Mouse (Mus musculus) midbrain, embryonic 14.5 days (tissue): ENCODE measurements around the gene Ilvbl. TPM values are rescaled to one million over a fixed set of nuclear protein-coding genes. Genes with fewer than 3 reads are reported as not detected.

Experiments used
- ATAC-seq: fragments of 200-750 bp; cut with Nextera tagmentation; 2 replicates; pipeline ENCODE4 v1.8.0; 2017; ENCODE audit warnings: moderate number of reproducible peaks, moderate library complexity; ENCODE audit not compliant: low FRiP score, low TSS enrichment
- DNase-seq: peaks from one replicate; pipeline ENCODE4 v3.0.0-alpha.2; 2015
- H3K27ac ChIP-seq: fragments of 300-500 bp; sonication (generic); replicated peaks from 2 replicates; pipeline ENCODE4 v1.5.1; 2014; ENCODE audit warnings: mild to moderate bottlenecking, low read depth, low read length, moderate library complexity
- H3K27me3 ChIP-seq: fragments of 300-500 bp; sonication (generic); 2 replicates; pipeline ENCODE4 v1.6.1; 2014; ENCODE audit warnings: low read length, control low read depth, mixed read lengths; ENCODE audit not compliant: control insufficient read depth, insufficient read depth
- H3K36me3 ChIP-seq: fragments of 300-500 bp; sonication (generic); 2 replicates; pipeline ENCODE4 v1.6.1; 2014; ENCODE audit warnings: low read length, control low read depth; ENCODE audit not compliant: control insufficient read depth, insufficient read depth
- H3K4me1 ChIP-seq: fragments of 300-500 bp; sonication (generic); 2 replicates; pipeline ENCODE4 v1.6.1; 2014; ENCODE audit warnings: mild to moderate bottlenecking, antibody characterized with exemption, low read length, control low read depth; ENCODE audit not compliant: control insufficient read depth, insufficient read depth
- H3K4me2 ChIP-seq: fragments of 300-500 bp; sonication (generic); 2 replicates; pipeline ENCODE4 v1.6.1; 2014; ENCODE audit warnings: mild to moderate bottlenecking, low read length, moderate library complexity
- H3K4me3 ChIP-seq: fragments of 300-500 bp; sonication (generic); replicated peaks from 2 replicates; pipeline ENCODE4 v1.5.1; 2014; ENCODE audit warnings: low read depth, low read length
- H3K9ac ChIP-seq: fragments of 300-500 bp; sonication (generic); replicated peaks from 2 replicates; pipeline ENCODE4 v1.6.1; 2014; ENCODE audit warnings: mild to moderate bottlenecking, low read length, moderate library complexity
- H3K9me3 ChIP-seq: fragments of 300-500 bp; sonication (generic); 2 replicates; pipeline ENCODE4 v1.6.1; 2016; ENCODE audit warnings: low read length, control low read depth, mixed read lengths; ENCODE audit not compliant: control insufficient read depth
- WGBS: fragments of 180-500 bp; shearing (Covaris S2); extraction: QIAGEN DNeasy Blood & Tissue Kit; methylation state at CpG from one replicate; pipeline ENCODE4 v1.1.7; 2014; 5-methylcytosine and 5-hydroxymethylcytosine counted together
- polyA plus RNA-seq: library from polyadenylated mRNA; unstranded; fragments of >200 nt; fragmentation: Nextera tagmentation; extraction: Ambion mirVana; gene quantifications from 2 replicates; pipeline ENCODE4 v1.2.1, GENCODE M21; 2014

The Ilvbl gene
- polyA plus RNA-seq, 1 experiment from 2014 or later: 46.4 TPM

DNA sequence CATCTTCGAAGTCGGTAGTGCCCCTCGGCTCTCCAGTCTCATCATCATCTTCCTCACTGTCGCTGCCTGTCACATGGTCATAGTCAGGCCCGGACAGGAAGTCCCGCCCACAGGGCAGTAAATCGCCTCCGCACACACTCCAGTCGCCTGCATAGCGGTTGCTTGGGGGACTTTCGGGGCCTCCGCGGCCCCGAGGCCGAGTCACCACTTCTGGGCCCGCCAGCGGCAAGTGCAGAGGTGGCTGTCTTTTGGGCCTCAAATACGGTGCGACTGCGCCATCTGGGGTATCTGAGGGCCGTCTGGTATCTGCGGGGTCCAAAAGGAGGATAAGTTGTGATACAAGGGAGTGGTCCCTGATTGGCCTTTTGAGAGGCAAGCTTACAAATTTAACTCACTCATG is 11.5 kb downstream of the Ilvbl start:
- DNase-seq (no peak), ATAC-seq (no peak)
- Histone ChIP-seq H3K4me3 (no peak overlapping the region), H3K9me3 (no peaks in the 10 kb centered on the region), H3K27ac (no peak overlapping the region), H3K9ac (no peak overlapping the region), H3K4me1 (no peaks in the 10 kb centered on the region), H3K27me3 (no peaks in the 10 kb centered on the region), H3K36me3 (peaks cover 46% of the 10 kb centered on the region), H3K4me2 (no peak overlapping the region)
- 89% methylated on average over 22 of the region's 22 CpGs for WGBS

DNA sequence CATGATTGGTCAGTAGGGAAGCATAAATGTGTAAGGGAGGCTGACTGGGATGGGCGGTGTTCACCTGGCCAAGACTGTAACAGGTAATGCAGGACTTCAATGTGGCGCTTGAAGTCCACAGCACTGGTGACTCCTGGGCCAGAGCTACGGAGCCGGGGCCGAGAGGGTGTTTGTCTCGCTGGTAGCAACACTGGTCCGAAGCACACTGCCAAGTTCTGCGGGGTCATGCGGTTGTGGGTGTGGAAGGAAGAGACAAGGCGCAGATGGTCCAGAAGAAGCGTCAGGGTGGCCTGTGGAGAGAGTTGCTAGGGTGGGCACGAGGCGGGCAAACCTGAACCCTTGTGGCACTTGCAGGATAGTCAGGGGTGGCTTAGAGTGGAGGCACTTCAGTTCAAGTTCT is 11.9 kb downstream of the Ilvbl start:
- DNase-seq: no peak
- Histone ChIP-seq H3K9ac (no peak overlapping the region), H3K9me3 (no peaks in the 10 kb centered on the region), H3K36me3 (peaks cover 43% of the 10 kb centered on the region), H3K4me1 (no peaks in the 10 kb centered on the region), H3K4me3 (no peak overlapping the region), H3K4me2 (no peak overlapping the region), H3K27ac (no peak overlapping the region), H3K27me3 (no peaks in the 10 kb centered on the region)
- WGBS: 98% methylated on average over 13 of the region's 13 CpGs
- no peak for ATAC-seq

DNA sequence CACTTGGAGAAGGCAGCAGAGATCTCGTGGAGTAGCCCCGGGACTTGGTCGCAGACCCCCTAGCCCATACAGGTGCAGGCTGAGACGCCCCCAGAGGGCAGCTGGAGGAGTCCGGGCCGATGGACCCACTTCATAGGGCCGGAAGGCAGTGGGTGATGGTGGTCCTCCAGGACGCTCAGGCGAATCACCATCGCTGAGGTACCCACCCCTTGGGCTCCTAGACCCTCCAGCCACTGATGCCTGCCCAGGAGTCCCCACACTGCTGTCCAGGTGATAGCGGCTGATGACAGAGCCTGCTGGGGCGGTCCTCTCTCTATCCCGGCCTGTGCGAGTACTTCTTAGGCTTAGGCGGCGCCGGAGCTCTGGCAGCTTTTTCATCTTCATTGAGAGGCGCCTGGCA is 15.1 kb downstream of the Ilvbl start:
- WGBS: 95% methylated on average over 18 of the region's 18 CpGs
- peaks cover 21% of the 10 kb centered on the region for H3K36me3 ChIP-seq
- no peaks in the 10 kb centered on the region for H3K27me3 ChIP-seq
- H3K4me3 ChIP-seq: no peak overlapping the region
- H3K4me1 ChIP-seq: 0 out of 2 replicates have a peak, but pooled peaks cover 5% of the 10 kb centered on the region
- no peak overlapping the region for H3K4me2 ChIP-seq
- H3K9ac ChIP-seq: no peak overlapping the region
- DNase-seq (no peak), ATAC-seq (no peak)
- no peaks in the 10 kb centered on the region for H3K9me3 ChIP-seq
- H3K27ac ChIP-seq: no peak overlapping the region

DNA sequence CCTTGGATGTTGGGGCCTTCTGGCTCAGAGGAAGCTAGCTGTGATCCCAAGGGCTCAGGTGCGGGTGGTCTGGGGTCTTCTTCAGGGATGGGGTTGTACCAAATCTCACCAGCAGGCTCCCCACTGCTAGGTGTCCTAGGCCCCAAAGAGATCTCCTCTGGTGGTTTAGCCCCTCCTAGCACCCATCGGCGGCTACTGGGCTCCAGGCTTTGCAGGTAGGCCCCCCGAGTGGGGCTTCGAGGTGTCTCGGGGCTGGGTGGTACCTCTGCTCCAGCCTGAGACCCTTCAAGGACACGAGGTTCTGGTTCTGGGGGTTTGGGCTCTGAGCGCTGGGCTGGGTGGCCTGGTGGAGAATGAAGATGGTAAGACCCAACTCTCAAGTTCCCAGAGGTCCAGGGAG is 15.8 kb downstream of the Ilvbl start:
- no peak overlapping the region for H3K9ac ChIP-seq
- H3K36me3 ChIP-seq: peaks cover 19% of the 10 kb centered on the region
- no peak overlapping the region for H3K4me2 ChIP-seq
- H3K27me3 ChIP-seq: no peaks in the 10 kb centered on the region
- DNase-seq: no peak
- no peak overlapping the region for H3K27ac ChIP-seq
- ATAC-seq: no peak
- 94% methylated on average over 8 of the region's 8 CpGs for WGBS
- no peak overlapping the region for H3K4me3 ChIP-seq
- no peaks in the 10 kb centered on the region for H3K9me3 ChIP-seq
- 0 out of 2 replicates have a peak, but pooled peaks cover 5% of the 10 kb centered on the region for H3K4me1 ChIP-seq

DNA sequence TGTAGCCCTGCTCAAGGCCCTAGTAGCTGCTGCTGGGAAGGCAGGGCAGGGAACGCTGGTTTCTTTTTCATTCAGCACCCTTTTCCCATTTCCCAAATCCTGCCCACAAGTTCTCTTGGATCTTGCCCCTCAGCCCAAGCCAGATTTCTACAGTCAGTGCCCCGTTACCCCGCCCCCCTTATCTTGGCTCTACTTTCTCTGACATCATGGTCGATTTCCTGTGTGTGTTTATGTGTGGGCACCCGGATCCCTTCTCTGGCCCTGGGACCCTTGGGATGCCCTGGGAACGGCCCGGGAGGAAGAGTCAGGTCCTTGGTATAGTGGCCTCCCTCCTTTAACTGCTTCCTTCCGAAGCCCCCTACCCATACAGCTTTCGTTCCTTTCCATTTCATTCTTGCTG is 16.6 kb downstream of the Ilvbl start:
- no peak overlapping the region for H3K27ac ChIP-seq
- H3K27me3 ChIP-seq: no peaks in the 10 kb centered on the region
- 0 out of 2 replicates have a peak, but pooled peaks cover 5% of the 10 kb centered on the region for H3K4me1 ChIP-seq
- H3K9ac ChIP-seq: 0 out of 2 replicates have a peak overlapping the region, but pooled peaks have one; percentile 60
- 46% methylated on average over 9 of the region's 9 CpGs for WGBS
- H3K36me3 ChIP-seq: peaks cover 12% of the 10 kb centered on the region; the same call in 1 of the 2 replicates
- DNase-seq: peak; percentile 0
- ATAC-seq: no peak
- no peaks in the 10 kb centered on the region for H3K9me3 ChIP-seq
- H3K4me3 ChIP-seq: peak overlapping the region; percentile 46
- peak overlapping the region; percentile 76 for H3K4me2 ChIP-seq

DNA sequence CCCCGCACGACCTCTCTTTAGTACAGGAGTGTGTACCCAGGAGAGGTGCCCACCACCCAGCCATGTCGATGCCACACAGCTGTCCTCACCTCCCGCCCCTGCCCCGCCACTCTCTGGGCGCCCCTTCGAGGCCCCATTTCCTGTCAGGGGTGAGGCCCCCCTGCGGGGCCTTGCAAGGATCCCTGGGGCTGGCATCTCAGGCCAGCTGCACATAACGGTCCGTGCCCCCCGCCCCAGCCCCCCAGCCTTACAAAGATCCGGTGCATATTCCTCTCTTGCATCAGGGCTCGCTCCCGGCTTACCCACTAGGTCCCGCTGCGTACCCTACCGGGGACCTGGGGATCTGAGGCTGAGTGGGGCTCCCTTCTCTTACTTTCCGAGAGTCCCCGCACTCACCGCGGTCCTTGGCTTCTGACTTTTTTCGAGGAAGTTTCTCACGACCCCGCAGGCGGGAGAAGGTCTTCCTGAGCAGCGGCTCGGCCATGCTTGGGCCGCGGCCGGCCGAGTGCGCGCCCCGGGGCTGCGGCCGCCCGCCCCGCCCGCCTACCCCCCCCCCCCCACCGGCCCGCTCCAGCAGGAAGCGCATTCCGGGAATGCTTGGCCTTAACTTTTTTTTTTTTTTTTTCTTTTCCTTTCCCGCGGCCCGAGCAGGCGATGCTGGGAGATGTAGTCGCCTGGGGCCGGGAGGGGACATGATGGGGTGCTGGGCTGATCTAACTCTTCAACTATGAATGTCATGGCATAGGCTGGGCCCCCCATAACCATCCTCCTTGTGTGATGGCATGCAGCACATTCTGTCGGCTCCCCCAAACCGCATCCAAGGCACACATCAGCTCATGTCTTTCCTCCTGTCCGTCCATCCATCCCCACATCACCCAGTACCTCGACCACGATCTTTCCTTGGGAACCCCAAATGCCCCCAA is 17.5 kb downstream of the Ilvbl start, which contains the start of gene Syde1:
TSS of gene Syde1 (minus strand) at position 559 of the 923 bp plus-strand sequence.
- no peaks in the 10 kb centered on the region for H3K9me3 ChIP-seq
- ATAC-seq: peak; percentile 44; the same call in 1 of the 2 replicates
- peak within 1 kb of the TSS; percentile 60 for H3K9ac ChIP-seq
- H3K36me3 ChIP-seq: peaks cover 4% of the 10 kb centered on the region; the same call in 1 of the 2 replicates
- H3K4me1 ChIP-seq: 0 out of 2 replicates have a peak, but pooled peaks cover 5% of the 10 kb centered on the region
- peak within 1 kb of the TSS; percentile 76 for H3K4me2 ChIP-seq
- peak; percentile 55 for DNase-seq
- H3K4me3 ChIP-seq: peak within 1 kb of the TSS; percentile 46
- H3K27ac ChIP-seq: 0 out of 2 replicates have a peak within 1 kb of the TSS, but pooled peaks have one; percentile 8
- H3K27me3 ChIP-seq: no peaks in the 10 kb centered on the region
- WGBS: 2% methylated on average over 53 of the region's 54 CpGs

DNA sequence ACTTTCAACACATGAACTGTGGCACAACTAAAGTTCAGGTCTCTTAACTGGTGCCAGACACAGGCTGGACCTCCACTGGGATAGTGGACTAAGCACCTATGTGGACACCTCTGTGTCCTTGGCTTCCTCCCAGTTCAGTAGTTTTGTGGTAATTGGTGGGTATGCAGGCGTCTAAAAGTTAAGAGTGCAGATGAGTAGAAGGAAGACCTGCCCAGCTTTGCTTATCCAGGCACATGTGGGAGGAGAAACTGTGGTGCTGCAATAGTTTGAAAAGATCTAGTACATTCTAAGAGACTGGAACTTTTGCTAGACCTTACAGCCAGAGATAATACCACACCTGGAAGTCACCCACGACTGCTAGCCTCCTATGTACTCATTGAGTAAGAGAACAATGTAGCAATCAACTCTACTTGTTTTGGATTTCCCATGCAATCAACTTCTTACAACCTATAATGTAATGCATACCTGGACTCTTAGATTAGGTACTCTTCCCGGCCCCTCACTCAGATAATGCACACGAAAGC is 18.8 kb downstream of the Ilvbl start:
- Histone ChIP-seq H3K27ac (no peak overlapping the region), H3K27me3 (no peaks in the 10 kb centered on the region), H3K4me2 (no peak overlapping the region), H3K9ac (no peak overlapping the region), H3K9me3 (no peaks in the 10 kb centered on the region), H3K36me3 (0 out of 2 replicates have a peak, but pooled peaks cover 4% of the 10 kb centered on the region), H3K4me1 (0 out of 2 replicates have a peak, but pooled peaks cover 5% of the 10 kb centered on the region), H3K4me3 (no peak overlapping the region)
- ATAC-seq: no peak
- DNase-seq: no peak
- WGBS: 92% methylated on average over 4 of the region's 4 CpGs

DNA sequence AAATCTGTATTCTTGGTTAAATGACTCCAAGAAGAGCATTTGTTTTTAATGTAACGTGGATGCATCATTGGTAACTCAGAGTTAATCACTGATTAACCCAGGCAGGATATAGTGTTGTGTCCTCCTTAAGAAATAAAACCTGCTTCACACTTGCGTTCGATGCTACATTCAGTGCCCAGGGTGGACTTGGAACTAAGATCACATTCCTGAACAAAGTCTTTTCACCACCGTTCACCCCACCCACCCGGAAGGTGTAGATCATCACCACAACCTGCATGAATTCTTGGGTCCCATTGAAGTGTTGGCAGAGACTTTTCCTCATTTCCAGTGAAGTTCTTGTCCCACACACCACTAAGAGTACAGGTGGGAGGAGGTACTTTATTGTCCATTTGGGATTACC is 19.6 kb downstream of the Ilvbl start:
- 0 out of 2 replicates have a peak, but pooled peaks cover 5% of the 10 kb centered on the region for H3K4me1 ChIP-seq
- ATAC-seq (no peak), DNase-seq (no peak)
- H3K4me2 ChIP-seq: no peak overlapping the region
- 0 out of 2 replicates have a peak, but pooled peaks cover 4% of the 10 kb centered on the region for H3K36me3 ChIP-seq
- no peak overlapping the region for H3K9ac ChIP-seq
- no peak overlapping the region for H3K27ac ChIP-seq
- H3K27me3 ChIP-seq: no peaks in the 10 kb centered on the region
- no peaks in the 10 kb centered on the region for H3K9me3 ChIP-seq
- 96% methylated on average over 5 of the region's 5 CpGs for WGBS
- no peak overlapping the region for H3K4me3 ChIP-seq
